In the genomic region with DNA sequence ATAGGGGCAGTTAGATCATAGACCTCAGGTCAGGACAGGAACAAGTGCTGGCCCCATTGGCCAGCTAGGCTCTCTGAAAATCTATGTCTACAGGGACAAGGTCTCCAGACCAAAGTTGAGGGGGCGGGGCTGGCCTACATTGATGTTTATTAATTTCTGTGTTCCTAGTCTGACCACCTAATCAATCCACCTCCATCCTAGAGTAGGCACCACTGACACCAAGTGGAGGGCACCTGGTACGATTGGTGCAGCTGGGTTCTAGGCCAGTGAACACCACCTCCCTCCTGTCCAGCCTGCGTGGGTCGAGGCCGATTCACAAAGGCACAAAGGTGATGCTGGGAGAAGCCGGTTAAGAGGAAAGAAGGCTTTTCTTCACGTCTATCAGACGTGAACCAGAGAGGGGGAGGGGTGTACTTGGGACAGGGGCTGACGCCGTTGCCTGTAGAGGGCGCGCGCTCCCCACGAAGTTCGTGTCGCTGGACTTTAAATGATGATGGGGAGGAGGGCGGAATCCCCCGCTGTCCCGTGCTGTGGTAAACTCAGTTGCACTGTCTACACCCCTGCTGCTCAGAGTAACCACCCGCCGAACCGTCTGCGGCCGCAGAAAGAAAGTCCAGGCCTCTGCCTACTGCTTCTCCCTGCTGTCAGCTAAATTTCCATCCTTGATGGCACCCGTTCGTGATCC, we compare ENCODE assay signal across 8 mouse cellular contexts. TPM values are rescaled to one million over a fixed set of nuclear protein-coding genes. Genes with fewer than 3 reads are reported as not detected.
A peak's percentile ranks its signal among the peaks of the same experiment; 100 is the strongest.
DNase-seq lines count a peak whose midpoint lies in the region; ATAC-seq and TF ChIP-seq lines count a peak whose summit lies in the region.

No protein-coding gene starts in this region.

- H3K4me1 ChIP-seq in liver, postnatal 0 days (ENCODE audit: insufficient read depth), result peaks cover 9% of the 10 kb centered on the region
- peaks cover 47% of the 10 kb centered on the region for H3K4me1 ChIP-seq in neural tube, embryonic 12.5 days

- no peaks in the 10 kb centered on the region for H3K9me3 ChIP-seq in liver, postnatal 0 days (ENCODE audit: low read length)
- H3K9me3 ChIP-seq in neural tube, embryonic 12.5 days, result no peaks in the 10 kb centered on the region

- H3K27ac ChIP-seq in liver, postnatal 0 days (ENCODE audit: low read depth), result no peak overlapping the region
- no peak overlapping the region for H3K27ac ChIP-seq in neural tube, embryonic 12.5 days

- H3ac ChIP-seq in C2C12 (ENCODE audit: control insufficient read depth, insufficient read length, low read depth), result no peak overlapping the region

- H3K79me3 ChIP-seq in C2C12 (ENCODE audit: low read depth), result no peaks in the 10 kb centered on the region

- H3K79me2 ChIP-seq in C2C12 (ENCODE audit: control insufficient read depth, insufficient read depth), result no peaks in the 10 kb centered on the region

- DNase-seq in adipocyte (ENCODE audit: low spot score), result peak; percentile 79
- DNase-seq in embryo, embryonic 11.5 days (ENCODE audit: low read depth, low spot score), result peak; percentile 74
- peak; percentile 72 to 80 for DNase-seq in heart, adult 9 months (ENCODE audit: low spot score in 2 of 2)
- DNase-seq in kidney, adult 8-10 months, result peak; percentile 74 to 85
- DNase-seq in liver, postnatal 0 days, result peak; percentile 85
- DNase-seq in thymus, postnatal 10 days (ENCODE audit: low spot score in 2 of 2), result peak; percentile 73 to 91

- no peak overlapping the region for H3K4me2 ChIP-seq in liver, postnatal 0 days (ENCODE audit: low read depth, low read length)
- peak overlapping the region; percentile 53 for H3K4me2 ChIP-seq in neural tube, embryonic 12.5 days (replicated peaks)

- TF ChIP-seq EP300 in liver, postnatal 0 days (IDR thresholded peaks at IDR 0.05; ENCODE audit: low read depth), result no peak

- H3K27me3 ChIP-seq in C2C12 (ENCODE audit: control insufficient read depth, insufficient read depth, insufficient read length), result no peaks in the 10 kb centered on the region
- H3K27me3 ChIP-seq in liver, postnatal 0 days (ENCODE audit: insufficient read depth, low read length), result peaks cover 44% of the 10 kb centered on the region
- peaks cover 42% of the 10 kb centered on the region for H3K27me3 ChIP-seq in neural tube, embryonic 12.5 days (replicated peaks)

- H3K36me3 ChIP-seq in C2C12 (ENCODE audit: control insufficient read depth, insufficient read depth), result peaks cover 26% of the 10 kb centered on the region
- H3K36me3 ChIP-seq in liver, postnatal 0 days (replicated peaks; ENCODE audit: insufficient read depth, low read length), result no peaks in the 10 kb centered on the region; the same call in 1 of the 2 replicates
- peaks cover 26% of the 10 kb centered on the region for H3K36me3 ChIP-seq in neural tube, embryonic 12.5 days

- H3K9ac ChIP-seq in liver, postnatal 0 days (replicated peaks), result no peak overlapping the region
- no peak overlapping the region for H3K9ac ChIP-seq in neural tube, embryonic 12.5 days

- peak; percentile 88 for TF ChIP-seq CTCF in C2C12 (IDR thresholded peaks at IDR 0.05; ENCODE audit: control insufficient read depth, insufficient read depth, insufficient read length)
- peak; percentile 91 for TF ChIP-seq CTCF in liver, postnatal 0 days (IDR thresholded peaks at IDR 0.05; ENCODE audit: low read depth)

- ATAC-seq in liver, postnatal 0 days, result peak; percentile 75
- peak; percentile 18; the same call in 1 of the 2 replicates for ATAC-seq in neural tube, embryonic 12.5 days (ENCODE audit: low FRiP score, low read depth)

- no peak overlapping the region for H3K4me3 ChIP-seq in C2C12 (ENCODE audit: insufficient read depth, poor library complexity, severe bottlenecking)
- H3K4me3 ChIP-seq in liver, postnatal 0 days (ENCODE audit: low read depth, low read length), result no peak overlapping the region
- no peak overlapping the region for H3K4me3 ChIP-seq in neural tube, embryonic 12.5 days

- WGBS in liver, postnatal 0 days (ENCODE audit: insufficient replicate concordance), result 3% methylated on average over 25 of the region's 26 CpGs
- WGBS in neural tube, embryonic 12.5 days, result 1% methylated on average over 26 of the region's 26 CpGs

TF ChIP-seq in C2C12, 6 proteins besides CTCF, POLR2A, EP300 and RAD21:
- no peak for TF ChIP-seq USF1 (IDR thresholded peaks at IDR 0.05; ENCODE audit: low read depth)
- no peak for TF ChIP-seq FOSL1 (IDR thresholded peaks at IDR 0.05; ENCODE audit: insufficient read depth, low read length, poor library complexity, severe bottlenecking)
- no peak for TF ChIP-seq MYOG (IDR thresholded peaks at IDR 0.05; ENCODE audit: control insufficient read depth, extremely low read depth, insufficient read length)
- TF ChIP-seq MAX (IDR thresholded peaks at IDR 0.05), result no peak
- TF ChIP-seq MYOD1 (IDR thresholded peaks at IDR 0.05; ENCODE audit: control insufficient read depth, insufficient read length, low read depth), result no peak
- TF ChIP-seq CEBPB (IDR thresholded peaks at IDR 0.05; ENCODE audit: low read depth), result no peak

RNA-seq across cellular contexts. Expression of gene Cbx8, which starts 6.8 kb away (rescaled TPM):
- 6.4 TPM for polyA plus RNA-seq in C2C12 (2012; fragmentation: generic; extraction: Trizol)
- polyA plus RNA-seq in liver, postnatal 0 days (2015; fragmentation: Nextera tagmentation; extraction: Ambion mirVana), result 3.1 and 3.9 TPM in 2 replicates
- 8.6 and 9.9 TPM in 2 replicates for polyA plus RNA-seq in neural tube, embryonic 12.5 days (2016; fragmentation: Nextera tagmentation; extraction: Ambion mirVana)

RNA-seq across cellular contexts. Expression of gene Cbx2, which starts 11.3 kb away (rescaled TPM):
- polyA plus RNA-seq in C2C12 (2012; fragmentation: generic; extraction: Trizol), result 14.8 TPM
- 1.9 and 2.0 TPM in 2 replicates for polyA plus RNA-seq in liver, postnatal 0 days (2015; fragmentation: Nextera tagmentation; extraction: Ambion mirVana)
- polyA plus RNA-seq in neural tube, embryonic 12.5 days (2016; fragmentation: Nextera tagmentation; extraction: Ambion mirVana), result 46.6 and 47.6 TPM in 2 replicates

RNA-seq across cellular contexts. Expression of gene Enpp7, which starts 46.0 kb away (rescaled TPM):
- not detected for polyA plus RNA-seq in C2C12 (2012; fragmentation: generic; extraction: Trizol)
- polyA plus RNA-seq in liver, postnatal 0 days (2015; fragmentation: Nextera tagmentation; extraction: Ambion mirVana), result not detected in 2 replicates
- polyA plus RNA-seq in neural tube, embryonic 12.5 days (2016; fragmentation: Nextera tagmentation; extraction: Ambion mirVana), result not detected in 2 replicates

RNA-seq across cellular contexts. Expression of gene Cbx4, which starts 52.0 kb away (rescaled TPM):
- 12.1 TPM for polyA plus RNA-seq in C2C12 (2012; fragmentation: generic; extraction: Trizol)
- polyA plus RNA-seq in liver, postnatal 0 days (2015; fragmentation: Nextera tagmentation; extraction: Ambion mirVana), result 2.8 and 4.7 TPM in 2 replicates
- polyA plus RNA-seq in neural tube, embryonic 12.5 days (2016; fragmentation: Nextera tagmentation; extraction: Ambion mirVana), result 12.5 and 12.7 TPM in 2 replicates
